Mouse (Mus musculus) cerebellum, postnatal 4 days (tissue): ENCODE measurements around the gene Mcrip2.

Experiments
- DNase-seq, 2 experiments: peaks; one replicate each; pipeline ENCODE4 v3.0.0; 2022; ENCODE audit warnings: low spot score in 2 of 2, mixed read lengths in 1 of 2

Mcrip2 gene

DNA sequence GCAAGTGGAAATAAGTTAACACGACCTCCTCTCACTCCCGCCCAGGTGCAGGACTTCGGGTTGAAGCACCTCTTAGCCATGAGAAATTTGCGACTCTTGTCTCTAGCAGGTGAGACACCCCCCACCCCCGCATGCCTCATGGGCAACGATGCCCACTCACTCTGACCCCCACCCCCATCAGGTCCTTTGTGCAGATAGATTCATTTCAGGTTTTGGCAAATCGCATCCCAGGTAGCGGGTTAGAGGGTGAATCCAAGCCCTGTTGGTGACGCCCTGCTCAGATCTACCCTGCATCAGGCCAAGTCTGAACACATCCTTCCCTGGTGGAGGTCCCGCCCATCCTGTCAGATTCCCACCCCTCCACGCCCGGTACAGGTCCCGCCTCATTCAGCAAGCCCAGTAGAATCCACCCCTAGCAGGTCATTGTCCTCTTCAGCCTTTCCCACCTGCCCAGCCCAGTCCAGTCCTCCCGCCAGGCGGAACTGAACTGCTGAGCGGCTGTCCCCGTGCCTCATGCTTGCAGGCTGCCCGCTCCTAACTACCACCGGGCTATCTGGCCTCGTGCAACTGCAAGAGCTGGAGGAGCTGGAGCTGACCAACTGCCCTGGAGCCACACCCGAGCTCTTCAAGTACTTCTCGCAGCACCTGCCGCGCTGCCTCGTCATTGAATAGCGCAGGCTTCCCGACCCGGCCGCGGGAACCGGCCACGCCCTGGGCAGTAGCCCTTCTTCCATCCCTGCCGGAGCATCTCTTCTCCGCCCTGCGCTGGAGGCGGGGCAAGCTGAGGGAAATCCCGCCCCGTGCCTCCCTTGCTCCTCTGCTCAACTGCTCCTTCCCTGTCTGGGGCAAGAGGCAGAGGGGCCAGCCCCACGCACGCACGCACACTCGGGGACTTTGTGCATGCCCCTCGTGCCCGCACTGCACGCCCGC, 49.4 kb downstream of the Mcrip2 start:
- DNase-seq: peak in 1 of 2 experiments; percentile 22

DNA sequence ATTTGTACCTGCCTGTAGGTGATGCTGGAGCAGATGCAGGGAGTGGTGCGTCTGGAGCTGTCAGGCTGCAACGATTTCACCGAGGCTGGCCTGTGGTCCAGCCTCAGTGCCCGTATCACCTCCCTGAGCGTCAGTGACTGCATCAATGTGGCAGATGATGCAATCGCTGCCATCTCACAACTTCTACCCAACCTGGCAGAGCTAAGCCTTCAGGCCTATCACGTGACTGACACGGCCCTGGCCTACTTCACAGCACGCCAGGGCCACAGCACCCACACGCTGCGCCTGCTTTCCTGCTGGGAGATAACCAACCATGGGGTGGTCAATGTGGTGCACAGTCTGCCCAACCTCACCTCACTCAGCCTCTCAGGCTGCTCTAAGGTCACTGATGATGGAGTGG, 50.9 kb downstream of the Mcrip2 start:
- no peak for DNase-seq
